Mouse (Mus musculus): ENCODE data around the gene Bcl2l2.

The Bcl2l2 gene

GRCm38 (mm10) chr14:54936831-54937160 lies 53.6 kb downstream of the Bcl2l2 start:
- no peak for ATAC-seq (ENCODE audit: low TSS enrichment)

GRCm38 (mm10) chr14:54937361-54938182 lies 54.4 kb downstream of the Bcl2l2 start:
- no peak for ATAC-seq (ENCODE audit: low TSS enrichment)
